Mouse (Mus musculus): ENCODE measurements around the gene Creld1. TPM values are rescaled to one million over a fixed set of nuclear protein-coding genes. Genes with fewer than 3 reads are reported as not detected.

Creld1 gene
- polyA plus RNA-seq, 1 experiment from 2014 or later, result 23.2 TPM

GRCm38 (mm10) chr6:113492101-113492864 is 9.2 kb downstream of the Creld1 start:
- ATAC-seq (ENCODE audit: insufficient read depth, low FRiP score, low read depth), result no peak
- Histone ChIP-seq H3K36me3 (no peaks in the 10 kb centered on the region; the same call in 1 of the 2 replicates), H3K4me2 (no peak overlapping the region), H3K27ac (no peak overlapping the region), H3K9me3 (no peaks in the 10 kb centered on the region), H3K4me1 (peaks cover 15% of the 10 kb centered on the region), H3K4me3 (replicated peaks) (no peak overlapping the region), H3K9ac (no peak overlapping the region), H3K27me3 (replicated peaks) (peaks cover 17% of the 10 kb centered on the region)
- 78% methylated on average over 24 of the region's 24 CpGs for WGBS

DNA sequence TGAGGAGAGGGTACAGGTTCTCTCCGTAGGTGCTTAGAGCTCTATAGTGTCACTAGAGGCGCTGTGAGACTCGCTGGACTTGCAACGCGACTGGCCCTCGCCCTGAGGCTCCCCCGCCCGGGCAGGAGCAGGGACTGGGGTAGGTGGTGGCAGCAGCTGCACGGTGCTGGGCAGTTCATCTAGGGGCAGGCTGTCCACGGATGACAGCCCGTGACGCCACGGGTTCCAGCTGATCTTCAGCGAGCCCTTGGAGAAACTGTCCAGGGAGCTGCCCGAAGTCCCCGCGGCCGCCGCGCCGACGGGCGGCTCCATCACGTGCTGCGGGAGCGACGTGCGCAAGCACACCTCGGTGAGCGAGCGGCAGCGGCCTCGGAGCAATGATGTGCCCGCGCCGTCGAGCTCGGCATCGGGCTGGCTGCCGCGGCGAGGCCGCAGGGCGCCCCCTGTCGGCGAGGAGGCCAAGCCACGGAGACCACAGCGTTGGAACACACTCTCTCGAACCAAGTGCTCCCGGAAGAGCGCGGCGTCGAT is 11.2 kb downstream of the Creld1 start:
- Histone ChIP-seq H3K4me1 (peaks cover 15% of the 10 kb centered on the region), H3K36me3 (no peaks in the 10 kb centered on the region; the same call in 1 of the 2 replicates), H3K27ac (no peak overlapping the region), H3K4me2 (peak overlapping the region; percentile 78), H3K9ac (peak overlapping the region; percentile 20; the same call in 1 of the 2 replicates), H3K9me3 (no peaks in the 10 kb centered on the region), H3K4me3 (replicated peaks) (peak overlapping the region; percentile 43), H3K27me3 (replicated peaks) (peaks cover 17% of the 10 kb centered on the region)
- whole genome bisulfite sequencing, result under 1% methylated on average over 54 of the region's 54 CpGs
- ATAC-seq (ENCODE audit: insufficient read depth, low FRiP score, low read depth), result peak; percentile 69

- ATAC-seq (ENCODE audit: insufficient read depth, low FRiP score, low read depth), result no peak; the same call in 1 of the 2 replicates
Observed at GRCm38 (mm10) chr6:113495071-113495675, 12.1 kb downstream of the Creld1 start.

DNA sequence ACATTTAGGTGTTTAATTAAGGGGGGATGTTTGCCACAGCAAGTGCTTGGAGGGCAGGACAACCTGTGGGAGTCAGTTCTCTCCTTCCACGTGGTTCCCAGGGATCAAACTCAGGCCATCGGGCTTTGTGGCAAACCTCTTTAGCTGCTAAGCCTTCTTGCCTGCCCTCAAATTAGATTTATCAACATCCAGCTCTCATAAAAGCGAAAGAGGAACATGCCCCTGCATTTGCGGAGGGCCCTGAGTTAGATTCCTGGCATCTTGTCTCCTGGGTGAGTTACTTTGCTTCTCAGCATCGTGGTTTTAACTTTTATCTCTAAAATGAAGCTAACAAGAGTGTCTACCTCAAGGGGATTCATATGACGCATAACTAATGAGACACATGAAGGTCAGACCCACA is 16.2 kb downstream of the Creld1 start:
- no peak overlapping the region for H3K27ac ChIP-seq
- H3K9me3 ChIP-seq, result no peaks in the 10 kb centered on the region
- no peaks in the 10 kb centered on the region for H3K36me3 ChIP-seq
- H3K27me3 ChIP-seq (replicated peaks), result peaks cover 35% of the 10 kb centered on the region
- 71% methylated on average over 6 of the region's 6 CpGs for WGBS
- ATAC-seq (ENCODE audit: insufficient read depth, low FRiP score, low read depth), result no peak
- no peak overlapping the region for H3K9ac ChIP-seq
- peaks cover 11% of the 10 kb centered on the region for H3K4me1 ChIP-seq
- H3K4me2 ChIP-seq, result no peak overlapping the region
- H3K4me3 ChIP-seq (replicated peaks), result no peak overlapping the region

More at GRCm38 (mm10) chr6:113495071-113495675, 12.1 kb downstream of the Creld1 start:
- no peaks in the 10 kb centered on the region for H3K9me3 ChIP-seq
- H3K4me2 ChIP-seq, result peak overlapping the region; percentile 78
- H3K27ac ChIP-seq, result no peak overlapping the region
- H3K4me1 ChIP-seq, result peaks cover 15% of the 10 kb centered on the region
- H3K27me3 ChIP-seq (replicated peaks), result peaks cover 17% of the 10 kb centered on the region
- 39% methylated on average over 28 of the region's 28 CpGs for WGBS
- peak overlapping the region; percentile 43 for H3K4me3 ChIP-seq (replicated peaks)
- H3K9ac ChIP-seq, result no peak overlapping the region
- H3K36me3 ChIP-seq, result no peaks in the 10 kb centered on the region; the same call in 1 of the 2 replicates

DNA sequence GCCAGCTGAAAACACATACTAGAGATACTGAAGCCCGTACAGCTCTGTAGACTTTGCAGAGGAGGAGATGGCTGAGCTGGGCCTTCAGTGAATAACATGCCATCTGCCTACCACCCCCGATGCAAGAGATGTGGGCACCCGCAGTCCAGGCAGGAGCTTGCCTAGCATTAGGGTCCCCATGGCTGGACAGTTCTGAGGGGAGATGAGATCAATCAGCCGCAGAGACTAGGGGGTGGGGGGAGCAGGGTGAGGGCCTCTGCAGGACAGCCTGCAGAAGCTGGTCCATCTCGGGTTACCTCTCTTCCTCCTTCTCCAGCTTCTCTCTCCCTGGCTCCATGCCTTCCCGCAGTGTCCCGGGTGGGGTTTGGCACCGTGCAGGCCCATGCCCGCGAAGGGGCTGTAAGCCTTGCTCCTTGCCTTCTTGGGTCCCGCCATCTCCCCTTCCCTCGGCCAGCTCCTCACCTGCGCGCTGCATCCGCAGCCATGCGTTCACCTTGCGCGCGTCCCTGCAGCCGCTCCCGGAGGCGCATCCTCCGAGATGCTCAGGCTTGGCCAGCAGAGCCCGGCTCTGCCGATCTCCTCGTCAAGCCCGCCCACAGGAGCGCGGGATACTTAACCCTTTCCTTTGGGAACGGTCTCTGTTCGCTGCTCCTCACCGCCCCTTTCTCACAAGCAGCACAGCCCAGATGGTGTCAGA is 18.4 kb downstream of the Creld1 start, which contains the start of gene Prrt3:
TSS of gene Prrt3 (minus strand) at position 544 of the 697 bp plus-strand sequence.
- no peaks in the 10 kb centered on the region for H3K4me1 ChIP-seq
- ATAC-seq (ENCODE audit: insufficient read depth, low FRiP score, low read depth), result no peak; the same call in 1 of the 2 replicates
- H3K9ac ChIP-seq, result no peak within 1 kb of the TSS
- no peaks in the 10 kb centered on the region for H3K36me3 ChIP-seq
- H3K27ac ChIP-seq, result no peak within 1 kb of the TSS
- H3K4me3 ChIP-seq (replicated peaks), result peak within 1 kb of the TSS; percentile 29
- no peaks in the 10 kb centered on the region for H3K9me3 ChIP-seq
- peak within 1 kb of the TSS; percentile 64 for H3K4me2 ChIP-seq
- peaks cover 19% of the 10 kb centered on the region for H3K27me3 ChIP-seq (replicated peaks)
- WGBS, result 3% methylated on average over 32 of the region's 32 CpGs

GRCm38 (mm10) chr6:113502801-113503200 is 19.7 kb downstream of the Creld1 start:
- 77% methylated on average over 2 of the region's 2 CpGs for WGBS
- no peaks in the 10 kb centered on the region for H3K4me1 ChIP-seq
- no peak overlapping the region for H3K27ac ChIP-seq
- peaks cover 19% of the 10 kb centered on the region for H3K27me3 ChIP-seq (replicated peaks)
- H3K4me2 ChIP-seq, result no peak overlapping the region
- no peak overlapping the region for H3K4me3 ChIP-seq (replicated peaks)
- no peak overlapping the region for H3K9ac ChIP-seq
- no peaks in the 10 kb centered on the region for H3K9me3 ChIP-seq
- ATAC-seq (ENCODE audit: insufficient read depth, low FRiP score, low read depth), result no peak
- H3K36me3 ChIP-seq, result no peaks in the 10 kb centered on the region

DNA sequence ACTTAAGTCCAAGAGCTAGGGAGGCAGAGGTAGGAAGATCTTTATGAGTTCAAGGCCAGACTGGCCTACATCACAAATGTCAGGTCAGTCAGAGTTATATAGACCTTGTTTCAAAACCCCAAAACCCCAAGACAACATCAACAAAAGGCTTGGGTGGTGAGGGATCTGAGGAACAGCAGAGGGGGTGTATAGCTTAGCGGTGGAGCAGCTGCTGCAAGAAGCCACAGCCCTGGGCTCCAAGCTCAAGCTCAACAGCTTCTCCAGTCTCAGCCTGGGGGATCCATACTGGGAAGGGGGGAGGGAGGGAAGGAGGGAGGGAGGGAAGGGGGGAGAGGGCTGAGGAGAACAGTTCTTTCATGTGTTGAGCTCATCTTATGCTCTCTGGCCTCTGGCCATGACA is 22.6 kb downstream of the Creld1 start:
- Histone ChIP-seq H3K36me3 (no peaks in the 10 kb centered on the region), H3K9ac (no peak overlapping the region), H3K4me1 (no peaks in the 10 kb centered on the region), H3K4me3 (replicated peaks) (no peak overlapping the region), H3K4me2 (no peak overlapping the region), H3K9me3 (no peaks in the 10 kb centered on the region), H3K27ac (no peak overlapping the region), H3K27me3 (replicated peaks) (peaks cover 14% of the 10 kb centered on the region)
- WGBS, result 73% methylated on average over 1 of the region's 1 CpGs
- no peak for ATAC-seq (ENCODE audit: insufficient read depth, low FRiP score, low read depth)

- H3K36me3 ChIP-seq, result no peaks in the 10 kb centered on the region
- no peaks in the 10 kb centered on the region for H3K9me3 ChIP-seq
- H3K4me1 ChIP-seq, result no peaks in the 10 kb centered on the region
- ATAC-seq (ENCODE audit: insufficient read depth, low FRiP score, low read depth), result no peak
- no peak overlapping the region for H3K27ac ChIP-seq
- no peak overlapping the region for H3K4me2 ChIP-seq
- no peak overlapping the region for H3K9ac ChIP-seq
- no peaks in the 10 kb centered on the region for H3K27me3 ChIP-seq (replicated peaks)
- H3K4me3 ChIP-seq (replicated peaks), result no peak overlapping the region
Observed at GRCm38 (mm10) chr6:113507130-113507529, 24.0 kb downstream of the Creld1 start.

GRCm38 (mm10) chr6:113508272-113508946 is 25.3 kb downstream of the Creld1 start:
- ATAC-seq (ENCODE audit: insufficient read depth, low FRiP score, low read depth), result no peak
- no peaks in the 10 kb centered on the region for H3K27me3 ChIP-seq (replicated peaks)
- H3K4me3 ChIP-seq (replicated peaks), result no peak overlapping the region
- H3K9ac ChIP-seq, result no peak overlapping the region
- H3K9me3 ChIP-seq, result no peaks in the 10 kb centered on the region
- H3K36me3 ChIP-seq, result no peaks in the 10 kb centered on the region
- H3K27ac ChIP-seq, result no peak overlapping the region
- H3K4me2 ChIP-seq, result no peak overlapping the region
- 60% methylated on average over 7 of the region's 7 CpGs for WGBS
- H3K4me1 ChIP-seq, result no peaks in the 10 kb centered on the region

GRCm38 (mm10) chr6:113508947-113509280 is 25.8 kb downstream of the Creld1 start:
- Histone ChIP-seq H3K9ac (no peak overlapping the region), H3K4me1 (no peaks in the 10 kb centered on the region), H3K27me3 (replicated peaks) (no peaks in the 10 kb centered on the region), H3K27ac (no peak overlapping the region), H3K4me2 (no peak overlapping the region), H3K9me3 (no peaks in the 10 kb centered on the region), H3K36me3 (peaks cover 3% of the 10 kb centered on the region), H3K4me3 (replicated peaks) (no peak overlapping the region)
- 56% methylated on average over 5 of the region's 5 CpGs for WGBS
- ATAC-seq (ENCODE audit: insufficient read depth, low FRiP score, low read depth), result no peak

DNA sequence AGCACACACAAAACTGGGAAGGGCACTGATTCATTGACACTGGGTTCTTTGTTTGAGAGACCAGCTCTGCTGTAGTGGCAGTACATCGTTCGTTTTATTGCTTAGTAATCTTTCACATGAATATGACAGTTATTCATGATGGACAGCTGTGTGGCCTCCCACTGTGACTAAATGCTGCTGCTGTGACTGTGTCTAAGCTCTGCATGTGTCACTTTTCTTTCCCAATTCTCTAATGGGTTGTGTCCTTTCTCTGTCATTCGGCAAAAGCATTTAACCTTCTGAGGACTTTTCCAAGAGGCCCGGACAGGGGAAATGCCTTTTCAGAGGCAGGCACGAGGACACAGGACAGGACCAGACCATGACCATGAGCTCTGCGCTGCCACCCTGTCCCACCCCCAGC is 30.8 kb downstream of the Creld1 start:
- no peak overlapping the region for H3K4me2 ChIP-seq
- H3K9ac ChIP-seq, result no peak overlapping the region
- no peaks in the 10 kb centered on the region for H3K9me3 ChIP-seq
- no peak for ATAC-seq (ENCODE audit: insufficient read depth, low FRiP score, low read depth)
- no peaks in the 10 kb centered on the region for H3K4me1 ChIP-seq
- peaks cover 51% of the 10 kb centered on the region for H3K36me3 ChIP-seq
- 92% methylated on average over 6 of the region's 6 CpGs for WGBS
- no peaks in the 10 kb centered on the region for H3K27me3 ChIP-seq (replicated peaks)
- H3K4me3 ChIP-seq (replicated peaks), result no peak overlapping the region
- no peak overlapping the region for H3K27ac ChIP-seq
